Mouse (Mus musculus): Measurements from ENCODE around the gene Rpl29. TPM values are rescaled to one million over a fixed set of nuclear protein-coding genes. Genes with fewer than 3 reads are reported as not detected.
A peak's percentile ranks its signal among the peaks of the same experiment; 100 is the strongest.

The Rpl29 gene
- polyA plus RNA-seq, 1 experiment from 2014 or later, result 476 TPM

DNA sequence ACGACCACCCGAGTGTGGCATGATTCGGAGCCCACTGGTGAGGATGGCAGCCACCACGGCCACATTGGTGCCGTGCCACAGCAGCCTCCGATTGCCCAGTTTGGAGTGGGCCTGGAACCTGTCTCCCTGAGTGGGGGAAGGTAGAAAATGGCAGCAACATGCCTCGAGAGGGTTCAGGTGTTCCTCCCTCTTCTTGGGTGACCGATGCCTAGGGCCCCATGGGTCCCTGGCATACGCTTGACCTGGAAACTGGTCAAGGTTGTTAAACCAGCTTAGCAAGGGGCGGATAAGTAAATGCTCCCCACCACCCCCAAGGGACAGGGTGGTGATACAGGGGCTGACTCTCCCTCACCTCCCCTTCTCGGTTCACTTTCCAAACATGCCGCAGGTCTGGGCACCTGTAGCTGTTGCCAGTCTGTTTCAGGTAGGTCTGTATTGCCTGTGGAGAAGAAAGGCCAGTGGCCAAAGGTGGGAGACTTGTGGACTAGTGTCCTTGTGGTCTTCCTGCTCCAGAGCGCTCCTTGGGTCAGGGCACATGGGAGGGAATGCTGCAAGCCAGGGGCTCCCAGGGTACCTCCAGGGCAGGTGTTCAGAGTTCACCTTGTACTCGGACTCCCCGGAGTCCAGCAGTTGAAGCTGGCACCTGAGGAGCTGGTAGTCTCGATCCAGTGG lies 44.0 kb downstream of the Rpl29 start:
- no peaks in the 10 kb centered on the region for H3K9me3 ChIP-seq (replicated peaks; ENCODE audit: control insufficient read depth, low read length)
- H3K27ac ChIP-seq (ENCODE audit: low read length), result no peak overlapping the region
- no peak overlapping the region for H3K4me3 ChIP-seq (ENCODE audit: low read length)
- no peaks in the 10 kb centered on the region for H3K36me3 ChIP-seq (ENCODE audit: control insufficient read depth, insufficient read depth)
- peaks cover 26% of the 10 kb centered on the region for H3K4me1 ChIP-seq (ENCODE audit: control insufficient read depth, insufficient read depth, low read length)
- no peak for ATAC-seq (replicated peaks; ENCODE audit: extremely low read depth, insufficient read depth, low FRiP score)
- H3K9ac ChIP-seq (ENCODE audit: low read length), result no peak overlapping the region
- H3K4me2 ChIP-seq (ENCODE audit: low read depth, low read length), result no peak overlapping the region
- no peaks in the 10 kb centered on the region for H3K27me3 ChIP-seq (ENCODE audit: control insufficient read depth, insufficient read depth, low read length)
- 91% methylated on average over 16 of the region's 16 CpGs for WGBS

DNA sequence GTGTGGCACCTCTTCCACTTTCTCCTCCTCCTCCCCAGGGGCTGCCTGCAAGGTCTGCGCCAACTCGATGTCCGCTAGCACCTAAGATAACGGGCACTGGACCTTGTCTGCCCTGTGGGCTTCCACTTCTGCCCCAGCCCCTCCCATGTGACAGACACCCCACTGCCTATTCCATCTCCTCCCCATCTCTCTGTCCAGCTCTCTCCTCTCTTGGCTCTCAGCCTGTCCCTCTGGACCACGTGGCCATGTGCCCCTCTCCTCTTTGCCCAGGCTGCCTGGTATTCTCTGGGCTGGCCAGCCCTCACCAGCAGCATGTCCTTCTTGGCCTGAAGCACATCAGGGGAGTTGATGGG lies 44.5 kb downstream of the Rpl29 start:
- no peak overlapping the region for H3K9ac ChIP-seq (ENCODE audit: low read length)
- H3K36me3 ChIP-seq (ENCODE audit: control insufficient read depth, insufficient read depth), result no peaks in the 10 kb centered on the region
- no peak overlapping the region for H3K4me2 ChIP-seq (ENCODE audit: low read depth, low read length)
- H3K4me3 ChIP-seq (ENCODE audit: low read length), result no peak overlapping the region
- ATAC-seq (replicated peaks; ENCODE audit: extremely low read depth, insufficient read depth, low FRiP score), result no peak
- H3K4me1 ChIP-seq (ENCODE audit: control insufficient read depth, insufficient read depth, low read length), result peaks cover 27% of the 10 kb centered on the region
- H3K27me3 ChIP-seq (ENCODE audit: control insufficient read depth, insufficient read depth, low read length), result no peaks in the 10 kb centered on the region
- WGBS, result 81% methylated on average over 5 of the region's 5 CpGs
- no peak overlapping the region for H3K27ac ChIP-seq (ENCODE audit: low read length)
- H3K9me3 ChIP-seq (replicated peaks; ENCODE audit: control insufficient read depth, low read length), result no peaks in the 10 kb centered on the region

DNA sequence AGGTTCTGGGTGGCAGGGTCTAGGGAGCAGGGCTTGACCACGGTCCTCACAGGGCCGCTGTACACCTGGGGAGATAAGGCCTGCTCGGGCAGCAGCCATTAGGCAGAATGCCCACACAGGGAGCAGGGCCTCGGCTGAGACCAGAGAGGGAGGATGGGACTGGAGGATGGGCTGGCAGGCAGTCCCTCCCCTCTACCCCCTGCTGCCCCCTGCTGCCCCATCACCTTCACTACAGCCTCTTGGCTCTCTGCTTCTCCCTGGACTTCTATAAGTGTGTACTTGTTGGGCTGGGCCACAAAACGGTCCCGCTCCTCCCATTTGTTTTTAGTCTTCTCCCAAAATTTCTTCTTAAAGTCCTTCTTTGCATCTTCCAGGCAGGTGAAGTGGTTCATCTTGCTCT lies 45.2 kb downstream of the Rpl29 start:
- no peak overlapping the region; the same call in 1 of the 2 replicates for H3K9ac ChIP-seq (ENCODE audit: low read length)
- WGBS, result 5% methylated on average over 6 of the region's 6 CpGs
- H3K9me3 ChIP-seq (replicated peaks; ENCODE audit: control insufficient read depth, low read length), result no peaks in the 10 kb centered on the region
- peaks cover 27% of the 10 kb centered on the region for H3K4me1 ChIP-seq (ENCODE audit: control insufficient read depth, insufficient read depth, low read length)
- H3K36me3 ChIP-seq (ENCODE audit: control insufficient read depth, insufficient read depth), result no peaks in the 10 kb centered on the region
- no peak for ATAC-seq (replicated peaks; ENCODE audit: extremely low read depth, insufficient read depth, low FRiP score)
- no peak overlapping the region for H3K4me3 ChIP-seq (ENCODE audit: low read length)
- no peak overlapping the region for H3K27ac ChIP-seq (ENCODE audit: low read length)
- no peaks in the 10 kb centered on the region for H3K27me3 ChIP-seq (ENCODE audit: control insufficient read depth, insufficient read depth, low read length)
- no peak overlapping the region for H3K4me2 ChIP-seq (ENCODE audit: low read depth, low read length)

DNA sequence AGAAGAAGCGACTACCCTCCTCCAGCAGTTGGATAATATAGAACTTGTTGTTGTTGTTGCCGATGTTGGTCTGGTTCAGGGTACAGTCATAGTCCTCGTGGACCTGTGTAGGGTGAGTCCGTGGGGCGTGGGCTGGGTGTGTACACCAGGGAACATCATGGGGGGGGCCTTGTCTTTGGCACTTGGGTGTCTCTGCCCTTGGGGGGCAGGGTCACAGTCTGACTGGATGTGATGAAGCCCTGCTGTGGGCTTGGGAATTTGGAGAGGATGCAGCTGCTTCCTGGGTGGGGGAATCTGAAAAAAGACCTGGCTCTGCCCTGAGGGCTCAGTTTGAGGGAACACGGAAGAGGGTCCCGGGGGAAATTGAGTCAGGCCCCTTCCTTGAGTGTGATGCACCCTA lies 45.8 kb downstream of the Rpl29 start:
- H3K27me3 ChIP-seq (ENCODE audit: control insufficient read depth, insufficient read depth, low read length), result no peaks in the 10 kb centered on the region
- no peak overlapping the region for H3K4me3 ChIP-seq (ENCODE audit: low read length)
- H3K9me3 ChIP-seq (replicated peaks; ENCODE audit: control insufficient read depth, low read length), result no peaks in the 10 kb centered on the region
- H3K4me1 ChIP-seq (ENCODE audit: control insufficient read depth, insufficient read depth, low read length), result peaks cover 27% of the 10 kb centered on the region
- H3K27ac ChIP-seq (ENCODE audit: low read length), result no peak overlapping the region
- no peaks in the 10 kb centered on the region for H3K36me3 ChIP-seq (ENCODE audit: control insufficient read depth, insufficient read depth)
- ATAC-seq (replicated peaks; ENCODE audit: extremely low read depth, insufficient read depth, low FRiP score), result no peak
- no peak overlapping the region for H3K4me2 ChIP-seq (ENCODE audit: low read depth, low read length)
- H3K9ac ChIP-seq (ENCODE audit: low read length), result no peak overlapping the region
- WGBS, result 72% methylated on average over 7 of the region's 7 CpGs

DNA sequence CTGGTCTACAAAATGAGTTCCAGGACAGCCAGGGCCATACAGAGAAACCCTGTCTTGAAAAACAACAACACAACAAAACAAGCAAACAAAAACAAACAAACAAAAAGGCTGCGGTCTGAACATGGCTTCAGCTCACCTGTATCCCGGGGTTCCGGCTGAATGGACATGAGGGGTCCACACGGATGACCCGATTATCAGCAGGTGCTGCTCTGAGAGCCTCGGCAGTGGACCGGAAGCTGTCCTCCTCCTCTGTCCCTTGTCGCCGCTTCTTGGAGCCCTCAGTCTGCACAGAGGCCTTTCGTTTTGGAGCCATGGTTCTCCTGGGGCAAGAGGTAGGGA lies 46.4 kb downstream of the Rpl29 start, which contains the start of gene Rrp9:
Gene Rrp9 (plus strand): TSS at position 301 of the 339 bp plus-strand sequence.
- 80% methylated on average over 10 of the region's 10 CpGs for WGBS

DNA sequence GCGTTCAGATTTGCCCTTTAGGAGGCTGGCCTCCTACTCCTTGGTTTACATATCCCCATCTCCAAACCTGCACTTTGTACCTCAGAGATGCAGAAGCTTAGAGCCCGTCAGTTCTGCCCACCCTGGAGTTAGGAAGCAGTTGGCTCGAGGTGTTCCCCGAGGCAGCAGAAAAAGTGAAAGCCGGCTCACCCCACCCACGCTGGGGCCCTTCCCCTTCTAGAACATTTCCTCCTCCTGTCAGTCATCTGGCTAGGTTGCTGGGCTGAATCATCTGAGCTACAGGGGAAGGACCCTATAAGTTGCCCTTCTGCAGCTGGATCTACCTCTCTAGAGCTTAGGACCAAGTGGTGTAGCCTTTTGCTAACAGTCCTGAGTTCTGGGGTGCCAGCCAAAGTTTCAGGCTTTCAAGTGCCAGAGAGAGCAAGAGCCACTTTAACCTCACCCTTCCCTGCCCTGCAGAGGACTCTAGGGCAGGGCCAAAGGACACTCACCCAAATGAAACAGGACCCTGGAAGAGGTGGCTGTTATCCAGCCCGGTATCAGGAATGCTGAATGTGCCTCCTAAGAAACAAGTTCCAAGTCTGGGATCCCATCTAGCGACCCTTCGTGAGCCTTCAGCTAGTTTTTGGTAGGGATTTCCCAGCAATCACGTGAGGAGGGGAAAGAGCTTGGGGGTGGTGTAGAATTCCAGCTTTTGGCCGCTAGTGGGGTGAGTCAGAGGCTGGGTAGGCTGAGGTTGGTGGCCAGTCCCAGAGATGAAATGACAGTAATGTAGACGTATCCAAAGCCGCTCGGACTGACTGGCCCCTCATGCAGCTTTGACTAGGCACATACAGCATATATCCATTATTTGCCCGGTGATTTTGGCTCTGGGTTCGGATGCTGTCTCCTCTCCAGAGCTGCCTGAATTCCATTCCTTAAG lies 47.0 kb downstream of the Rpl29 start:
- H3K9ac ChIP-seq (ENCODE audit: low read length), result peak overlapping the region; percentile 64

More for the DNA sequence above, 46.4 kb downstream of the Rpl29 start, which contains the start of gene Rrp9:
- H3K4me3 ChIP-seq (ENCODE audit: low read length), result peak within 1 kb of the TSS; percentile 34
- ATAC-seq (replicated peaks; ENCODE audit: extremely low read depth, insufficient read depth, low FRiP score), result no peak
- H3K27ac ChIP-seq (ENCODE audit: low read length), result peak within 1 kb of the TSS; percentile 78
- H3K9me3 ChIP-seq (replicated peaks; ENCODE audit: control insufficient read depth, low read length), result no peaks in the 10 kb centered on the region
- H3K27me3 ChIP-seq (ENCODE audit: control insufficient read depth, insufficient read depth, low read length), result no peaks in the 10 kb centered on the region
- peak within 1 kb of the TSS; percentile 63 for H3K4me2 ChIP-seq (ENCODE audit: low read depth, low read length)
- peaks cover 2% of the 10 kb centered on the region; the same call in 1 of the 2 replicates for H3K36me3 ChIP-seq (ENCODE audit: control insufficient read depth, insufficient read depth)
- peak within 1 kb of the TSS; percentile 64 for H3K9ac ChIP-seq (ENCODE audit: low read length)
- peaks cover 27% of the 10 kb centered on the region for H3K4me1 ChIP-seq (ENCODE audit: control insufficient read depth, insufficient read depth, low read length)

DNA sequence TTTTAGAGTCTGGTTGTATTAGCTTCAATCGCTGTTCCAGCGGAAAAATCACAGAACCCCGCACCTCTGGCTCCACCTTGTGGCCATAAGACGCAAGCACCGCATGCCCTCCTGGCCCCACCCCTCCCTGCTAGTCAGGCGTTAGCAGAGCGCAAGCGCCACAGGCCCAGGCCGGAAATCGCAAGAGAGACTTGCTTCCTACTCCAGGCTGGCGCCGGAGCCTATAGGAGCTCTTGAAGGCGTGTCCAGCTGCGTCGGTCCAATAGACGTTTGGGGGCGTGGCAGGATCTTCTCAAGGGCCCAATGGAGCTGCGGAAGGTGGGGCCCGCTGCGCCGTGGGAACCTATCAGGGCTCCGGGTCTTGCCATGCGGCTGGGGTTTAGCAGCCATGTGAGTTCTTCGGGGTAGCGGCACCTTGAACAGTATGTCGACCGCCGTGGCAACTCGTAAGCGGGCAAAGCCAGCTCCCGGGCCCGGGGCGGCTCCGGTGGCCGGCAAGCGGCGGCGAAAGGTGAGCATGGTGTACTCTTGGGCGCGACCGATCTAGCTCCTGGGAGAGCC lies 47.8 kb downstream of the Rpl29 start, which contains the start of gene Parp3:
Gene Parp3 (minus strand): TSS at position 26 of the 561 bp plus-strand sequence.
- Histone ChIP-seq H3K4me1 (ENCODE audit: control insufficient read depth, insufficient read depth, low read length) (peaks cover 27% of the 10 kb centered on the region), H3K4me3 (ENCODE audit: low read length) (peak within 1 kb of the TSS; percentile 62), H3K27me3 (ENCODE audit: control insufficient read depth, insufficient read depth, low read length) (no peaks in the 10 kb centered on the region), H3K9ac (ENCODE audit: low read length) (peak within 1 kb of the TSS; percentile 64), H3K36me3 (ENCODE audit: control insufficient read depth, insufficient read depth) (peaks cover 13% of the 10 kb centered on the region), H3K9me3 (replicated peaks; ENCODE audit: control insufficient read depth, low read length) (no peaks in the 10 kb centered on the region), H3K4me2 (ENCODE audit: low read depth, low read length) (peak within 1 kb of the TSS; percentile 99), H3K27ac (ENCODE audit: low read length) (peak within 1 kb of the TSS; percentile 78)
- peak; percentile 98 for ATAC-seq (replicated peaks; ENCODE audit: extremely low read depth, insufficient read depth, low FRiP score)
- WGBS, result 0% methylated on average over 41 of the region's 41 CpGs

More for the DNA sequence above, 47.0 kb downstream of the Rpl29 start:
- Histone ChIP-seq H3K4me1 (ENCODE audit: control insufficient read depth, insufficient read depth, low read length) (peaks cover 27% of the 10 kb centered on the region), H3K36me3 (ENCODE audit: control insufficient read depth, insufficient read depth) (peaks cover 7% of the 10 kb centered on the region), H3K9me3 (replicated peaks; ENCODE audit: control insufficient read depth, low read length) (no peaks in the 10 kb centered on the region), H3K4me3 (ENCODE audit: low read length) (peak overlapping the region; percentile 34), H3K27ac (ENCODE audit: low read length) (peak overlapping the region; percentile 78), H3K27me3 (ENCODE audit: control insufficient read depth, insufficient read depth, low read length) (no peaks in the 10 kb centered on the region), H3K4me2 (ENCODE audit: low read depth, low read length) (peak overlapping the region; percentile 63)
- ATAC-seq (replicated peaks; ENCODE audit: extremely low read depth, insufficient read depth, low FRiP score), result peak; percentile 13
- WGBS, result 21% methylated on average over 16 of the region's 16 CpGs

DNA sequence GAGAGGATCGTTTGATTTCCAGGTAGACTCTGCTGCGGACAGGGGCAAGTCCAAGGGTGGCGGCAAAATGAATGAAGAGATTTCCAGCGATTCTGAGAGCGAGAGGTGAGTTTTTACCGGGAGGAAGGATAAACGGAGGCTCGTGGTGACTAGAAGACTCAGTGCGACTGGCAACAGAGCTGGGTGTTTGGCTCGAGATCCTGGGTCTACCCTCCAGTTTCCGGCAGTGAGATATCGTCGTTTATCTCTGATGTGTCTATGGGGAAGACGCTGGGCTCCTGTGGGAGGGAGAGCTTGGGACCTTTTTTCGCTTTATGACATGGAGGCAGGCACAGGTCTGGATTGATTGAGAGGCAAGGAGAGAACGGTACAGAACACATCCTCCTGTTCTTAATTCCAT lies 48.4 kb downstream of the Rpl29 start:
- H3K9me3 ChIP-seq (replicated peaks; ENCODE audit: control insufficient read depth, low read length), result no peaks in the 10 kb centered on the region
- peak overlapping the region; percentile 99 for H3K4me2 ChIP-seq (ENCODE audit: low read depth, low read length)
- peaks cover 13% of the 10 kb centered on the region for H3K36me3 ChIP-seq (ENCODE audit: control insufficient read depth, insufficient read depth)
- ATAC-seq (replicated peaks; ENCODE audit: extremely low read depth, insufficient read depth, low FRiP score), result no peak
- no peak overlapping the region for H3K27ac ChIP-seq (ENCODE audit: low read length)
- H3K9ac ChIP-seq (ENCODE audit: low read length), result peak overlapping the region; percentile 62
- 1% methylated on average over 16 of the region's 16 CpGs for WGBS
- H3K4me1 ChIP-seq (ENCODE audit: control insufficient read depth, insufficient read depth, low read length), result peaks cover 27% of the 10 kb centered on the region
- H3K27me3 ChIP-seq (ENCODE audit: control insufficient read depth, insufficient read depth, low read length), result no peaks in the 10 kb centered on the region
- peak overlapping the region; percentile 62 for H3K4me3 ChIP-seq (ENCODE audit: low read length)
